Mouse (Mus musculus): ENCODE results near the gene Tenm4. TPM values are rescaled to one million over a fixed set of nuclear protein-coding genes. Genes with fewer than 3 reads are reported as not detected.
A peak's percentile ranks its signal among the peaks of the same experiment; 100 is the strongest.

Tenm4 gene
- polyA plus RNA-seq, 1 experiment from 2014 or later = 31.5 TPM

DNA sequence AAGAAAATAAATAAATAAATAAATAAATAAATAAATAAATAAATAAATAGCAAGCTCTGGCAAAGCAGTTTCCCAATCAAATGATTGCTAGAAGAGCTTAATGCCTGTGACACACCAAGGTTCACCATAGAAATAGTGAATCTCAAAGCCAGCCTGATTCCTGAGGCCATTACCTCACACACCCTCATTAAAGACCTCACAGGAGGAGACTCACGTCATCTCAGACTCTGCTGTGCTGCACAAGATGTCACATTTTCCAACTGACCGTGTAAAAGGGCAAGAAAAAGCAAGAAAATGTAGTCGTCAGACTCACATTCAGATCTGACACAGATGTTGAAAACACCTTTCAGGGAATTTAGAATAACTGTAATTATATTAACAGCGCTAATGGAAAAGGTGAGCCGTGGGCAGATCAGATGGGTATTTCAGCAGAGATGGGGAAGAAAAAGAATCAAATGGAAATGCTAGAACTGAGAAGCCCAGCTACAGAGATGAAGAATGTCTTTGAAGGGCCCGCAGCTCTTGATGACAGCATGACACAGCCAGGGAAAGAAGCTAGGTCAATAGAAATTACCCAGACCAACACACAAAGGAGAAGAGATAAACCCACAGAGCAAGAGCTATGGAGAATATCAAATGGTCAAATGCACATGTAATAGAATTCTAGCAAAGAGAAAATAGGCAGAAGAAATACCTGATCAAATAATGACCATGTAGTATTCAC, 709.3 kb downstream of the Tenm4 start:
- no peaks in the 10 kb centered on the region; the same call in 1 of the 2 replicates for H3K4me1 ChIP-seq
- H3K36me3 ChIP-seq (replicated peaks) = peaks cover 42% of the 10 kb centered on the region
- no peaks in the 10 kb centered on the region for H3K27me3 ChIP-seq (replicated peaks; ENCODE audit: low read depth, poor library complexity, severe bottlenecking)
- H3K27ac ChIP-seq (replicated peaks) = no peak overlapping the region
- no peak for DNase-seq (ENCODE audit: low spot score)
- H3K9me3 ChIP-seq = no peaks in the 10 kb centered on the region
- H3K4me3 ChIP-seq = no peak overlapping the region
- WGBS = 90% methylated on average over 6 of the region's 6 CpGs

DNA sequence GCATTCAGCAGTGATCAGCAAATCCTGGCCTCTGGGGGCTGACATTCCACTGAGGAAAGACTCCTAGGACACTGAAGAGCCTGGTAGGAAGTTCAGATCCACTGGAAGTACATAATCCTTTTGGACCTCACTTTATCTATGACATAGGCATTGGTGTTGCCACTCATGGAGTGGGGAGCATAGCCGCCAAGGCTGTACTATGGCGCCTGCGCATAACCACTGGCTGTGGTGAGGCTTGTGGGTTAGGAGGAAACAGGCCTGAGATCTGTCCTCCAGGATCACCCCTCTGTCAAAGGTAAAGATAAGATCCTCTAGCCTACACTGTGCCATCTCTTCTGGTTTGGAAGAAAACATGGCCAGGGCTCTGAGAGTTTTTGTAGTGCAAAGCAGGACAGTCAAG, 712.3 kb downstream of the Tenm4 start:
- Histone ChIP-seq H3K27me3 (replicated peaks; ENCODE audit: low read depth, poor library complexity, severe bottlenecking) (no peaks in the 10 kb centered on the region), H3K9me3 (no peaks in the 10 kb centered on the region), H3K27ac (replicated peaks) (0 out of 2 replicates have a peak overlapping the region, but pooled peaks have one; percentile 19), H3K36me3 (replicated peaks) (peaks cover 53% of the 10 kb centered on the region), H3K4me1 (no peaks in the 10 kb centered on the region; the same call in 1 of the 2 replicates), H3K4me3 (no peak overlapping the region)
- WGBS = 93% methylated on average over 3 of the region's 3 CpGs
- DNase-seq (ENCODE audit: low spot score) = no peak

DNA sequence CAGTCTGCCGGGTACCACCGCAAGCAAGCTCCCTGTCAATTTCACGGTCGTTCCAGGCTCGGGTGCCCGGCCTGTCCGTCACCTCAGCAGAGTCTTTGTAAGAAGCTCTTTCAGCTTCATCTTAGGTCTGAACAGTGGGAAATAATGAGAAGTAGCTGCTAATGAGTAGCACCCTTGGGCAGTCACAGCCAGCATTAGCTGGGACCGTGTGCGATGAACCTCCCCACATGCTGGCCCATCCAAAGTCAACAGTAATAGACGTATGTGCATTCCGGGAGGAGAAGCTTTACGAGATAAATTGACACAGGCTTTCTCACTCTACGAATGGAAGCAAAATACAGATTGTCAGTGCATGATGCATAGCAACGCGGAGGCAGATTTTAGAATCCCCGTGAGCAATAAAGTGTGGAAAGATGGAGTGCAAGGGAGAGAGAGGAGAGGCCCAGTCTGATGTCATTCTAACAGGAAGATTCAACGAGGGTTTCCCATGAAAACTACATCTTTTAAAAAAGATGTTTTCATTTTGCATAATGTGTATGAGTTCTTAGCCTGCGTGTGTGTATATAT, 716.1 kb downstream of the Tenm4 start:
- Histone ChIP-seq H3K4me1 (peaks cover 18% of the 10 kb centered on the region), H3K4me3 (no peak overlapping the region), H3K27ac (replicated peaks) (no peak overlapping the region), H3K36me3 (replicated peaks) (peaks cover 70% of the 10 kb centered on the region), H3K27me3 (replicated peaks; ENCODE audit: low read depth, poor library complexity, severe bottlenecking) (no peaks in the 10 kb centered on the region), H3K9me3 (no peaks in the 10 kb centered on the region)
- WGBS = 89% methylated on average over 18 of the region's 18 CpGs
- no peak for DNase-seq (ENCODE audit: low spot score)

DNA sequence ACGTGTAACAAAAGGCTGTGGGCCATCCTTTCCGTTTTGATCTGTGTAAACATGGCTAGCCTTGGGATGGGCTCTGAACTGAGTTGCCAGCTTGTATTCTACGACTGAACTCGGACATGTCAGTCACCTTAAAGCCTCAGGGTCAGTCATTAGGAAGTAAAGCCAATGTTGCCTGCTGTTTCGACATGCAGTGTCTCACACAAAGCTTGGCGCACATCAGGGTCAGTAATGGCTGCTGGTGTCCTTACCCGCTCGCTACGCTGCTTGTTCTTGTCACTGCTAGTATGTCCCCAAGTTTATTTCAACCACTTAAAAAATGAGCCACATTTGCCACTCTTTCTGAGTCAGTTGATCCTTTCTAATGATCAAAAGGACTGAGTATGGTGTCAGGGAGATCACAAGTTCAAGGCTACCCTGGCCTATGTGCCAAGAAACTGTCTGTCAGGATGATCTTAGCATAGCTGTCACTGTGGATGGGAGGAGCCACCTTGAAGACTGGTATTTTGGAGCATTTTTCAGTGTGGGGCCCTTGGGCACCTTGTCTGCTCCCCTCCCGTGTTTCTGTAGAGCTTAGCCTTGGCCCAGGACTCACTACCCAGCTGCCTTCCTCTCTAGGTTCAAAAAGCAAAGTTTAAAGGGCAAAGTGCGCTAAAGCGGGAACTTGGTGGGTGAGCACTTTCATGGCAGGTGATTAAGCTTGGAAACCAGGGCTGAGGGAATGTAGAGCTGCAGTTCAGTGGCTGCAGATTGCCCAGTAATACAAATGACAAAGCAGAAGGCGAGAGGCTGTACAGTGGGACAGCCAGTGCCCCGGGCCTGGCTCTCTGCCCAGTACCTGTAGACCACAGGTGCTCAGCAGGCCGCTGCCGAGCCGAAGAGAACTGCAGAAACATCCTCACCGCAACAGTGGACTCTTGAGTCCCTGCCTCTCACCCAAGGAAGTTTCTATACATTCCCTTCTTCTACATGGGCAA, 718.3 kb downstream of the Tenm4 start:
- H3K4me3 ChIP-seq = no peak overlapping the region
- DNase-seq (ENCODE audit: low spot score) = no peak
- 89% methylated on average over 18 of the region's 18 CpGs for WGBS
- peaks cover 80% of the 10 kb centered on the region for H3K36me3 ChIP-seq (replicated peaks)
- no peaks in the 10 kb centered on the region for H3K9me3 ChIP-seq
- no peaks in the 10 kb centered on the region for H3K27me3 ChIP-seq (replicated peaks; ENCODE audit: low read depth, poor library complexity, severe bottlenecking)
- peaks cover 18% of the 10 kb centered on the region for H3K4me1 ChIP-seq
- no peak overlapping the region for H3K27ac ChIP-seq (replicated peaks)

DNA sequence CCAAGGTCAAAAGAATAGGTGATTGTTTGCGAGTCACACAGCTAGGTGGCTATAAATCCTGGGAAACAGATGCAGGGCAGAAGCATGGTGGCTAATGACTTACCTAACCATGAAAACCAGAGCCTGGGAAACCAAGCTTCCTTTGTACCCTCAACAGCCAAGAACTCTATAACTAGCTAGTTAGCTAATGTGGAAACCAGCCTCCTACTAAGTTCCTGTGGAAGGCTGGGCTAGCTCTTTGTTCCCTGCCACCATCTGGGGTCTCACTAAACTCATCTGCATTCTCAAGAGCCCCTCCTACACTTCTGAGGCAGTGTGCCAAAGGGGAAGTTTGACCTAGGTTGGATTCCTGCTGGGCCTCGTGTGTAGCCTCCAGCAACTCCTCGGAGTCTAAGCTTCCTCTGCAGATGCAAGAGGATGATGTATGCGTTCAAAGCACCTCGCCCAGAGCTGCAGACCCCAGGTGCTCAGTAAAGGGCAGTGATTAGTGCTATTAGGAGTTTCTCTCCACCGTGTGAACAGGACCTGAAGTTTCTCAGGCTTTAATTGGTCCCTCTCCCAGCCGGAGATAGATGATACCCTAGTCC, 719.1 kb downstream of the Tenm4 start:
- H3K4me1 ChIP-seq = peaks cover 18% of the 10 kb centered on the region
- H3K27ac ChIP-seq (replicated peaks) = 0 out of 2 replicates have a peak overlapping the region, but pooled peaks have one; percentile 4
- peaks cover 80% of the 10 kb centered on the region for H3K36me3 ChIP-seq (replicated peaks)
- H3K9me3 ChIP-seq = no peaks in the 10 kb centered on the region
- no peak overlapping the region for H3K4me3 ChIP-seq
- no peak for DNase-seq (ENCODE audit: low spot score)
- H3K27me3 ChIP-seq (replicated peaks; ENCODE audit: low read depth, poor library complexity, severe bottlenecking) = no peaks in the 10 kb centered on the region
- 37% methylated on average over 7 of the region's 7 CpGs for WGBS

DNA sequence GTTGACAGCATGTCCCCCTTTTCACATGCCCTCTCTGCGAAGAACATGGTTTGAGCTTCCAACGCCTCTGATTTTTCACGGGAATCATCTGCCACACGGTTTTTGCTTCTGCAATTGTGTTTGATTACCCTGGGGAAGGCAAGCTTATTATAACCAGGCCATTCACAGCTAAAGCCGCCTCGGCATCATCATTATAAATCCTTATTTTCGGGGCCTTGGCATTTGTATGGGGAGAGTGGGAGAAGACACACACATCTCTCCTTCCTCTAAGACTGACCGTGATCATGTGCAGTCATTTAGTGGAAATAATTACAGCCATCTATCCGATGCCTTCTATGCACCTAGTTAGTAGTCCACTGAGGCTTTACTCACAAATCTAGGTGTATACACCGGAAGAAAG, 719.9 kb downstream of the Tenm4 start:
- H3K27ac ChIP-seq (replicated peaks) = no peak overlapping the region
- 85% methylated on average over 10 of the region's 10 CpGs for WGBS
- H3K9me3 ChIP-seq = no peaks in the 10 kb centered on the region
- H3K4me3 ChIP-seq = no peak overlapping the region
- H3K4me1 ChIP-seq = peaks cover 18% of the 10 kb centered on the region
- peaks cover 80% of the 10 kb centered on the region for H3K36me3 ChIP-seq (replicated peaks)
- H3K27me3 ChIP-seq (replicated peaks; ENCODE audit: low read depth, poor library complexity, severe bottlenecking) = no peaks in the 10 kb centered on the region
- DNase-seq (ENCODE audit: low spot score) = no peak

DNA sequence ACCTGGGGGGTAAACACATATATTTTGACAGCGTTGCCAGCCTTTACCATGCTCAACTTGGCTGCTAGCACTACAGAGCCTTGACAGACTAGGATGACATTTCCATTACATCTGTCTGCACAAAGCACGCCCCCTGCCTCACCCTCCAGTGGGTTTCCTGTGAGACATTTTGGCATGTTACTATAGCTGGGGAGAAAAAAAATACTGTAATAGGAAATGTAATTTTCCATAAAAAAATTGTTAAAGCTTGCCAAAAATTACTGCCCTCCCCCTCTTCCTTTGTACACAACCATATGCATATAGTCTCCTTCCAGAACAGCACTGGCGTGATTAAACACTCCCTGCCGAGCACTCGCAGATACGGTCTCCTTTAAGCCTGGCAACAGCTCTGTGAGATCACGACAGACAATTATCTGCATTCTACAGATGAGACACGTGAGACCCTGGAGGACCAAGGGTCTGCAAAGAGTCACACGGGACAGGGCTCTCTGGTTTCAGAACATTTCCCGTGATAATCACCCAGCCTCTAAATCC, 728.1 kb downstream of the Tenm4 start:
- Histone ChIP-seq H3K36me3 (replicated peaks) (peaks cover 96% of the 10 kb centered on the region), H3K27me3 (replicated peaks; ENCODE audit: low read depth, poor library complexity, severe bottlenecking) (no peaks in the 10 kb centered on the region), H3K4me1 (peaks cover 27% of the 10 kb centered on the region), H3K4me3 (no peak overlapping the region), H3K9me3 (no peaks in the 10 kb centered on the region), H3K27ac (replicated peaks) (no peak overlapping the region)
- DNase-seq (ENCODE audit: low spot score) = no peak
- 73% methylated on average over 10 of the region's 10 CpGs for WGBS

DNA sequence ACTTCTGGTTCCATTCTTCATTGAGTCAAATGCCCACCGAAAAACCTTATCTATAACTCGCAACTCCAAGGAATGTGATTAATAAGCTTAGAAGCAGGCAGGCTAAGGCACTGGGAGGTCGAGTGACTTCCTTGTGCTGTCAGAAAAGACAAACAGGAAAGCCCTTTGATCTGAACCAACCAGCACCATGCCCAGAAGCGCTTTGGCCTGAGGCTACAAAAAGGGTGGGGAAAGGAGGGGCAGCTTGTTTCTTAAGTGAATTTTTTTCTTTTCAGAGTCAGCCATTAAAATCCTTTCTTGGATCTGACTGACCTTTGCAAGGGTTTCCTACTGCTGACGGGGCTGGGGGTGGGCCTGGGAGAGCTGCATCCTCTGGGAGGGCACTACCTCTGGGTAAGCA, 731.1 kb downstream of the Tenm4 start:
- Histone ChIP-seq H3K27ac (replicated peaks) (0 out of 2 replicates have a peak overlapping the region, but pooled peaks have one; percentile 6), H3K4me1 (peaks cover 36% of the 10 kb centered on the region), H3K36me3 (replicated peaks) (peaks cover 94% of the 10 kb centered on the region), H3K9me3 (no peaks in the 10 kb centered on the region), H3K27me3 (replicated peaks; ENCODE audit: low read depth, poor library complexity, severe bottlenecking) (no peaks in the 10 kb centered on the region), H3K4me3 (no peak overlapping the region)
- no peak for DNase-seq (ENCODE audit: low spot score)
- 49% methylated on average over 5 of the region's 5 CpGs for WGBS

DNA sequence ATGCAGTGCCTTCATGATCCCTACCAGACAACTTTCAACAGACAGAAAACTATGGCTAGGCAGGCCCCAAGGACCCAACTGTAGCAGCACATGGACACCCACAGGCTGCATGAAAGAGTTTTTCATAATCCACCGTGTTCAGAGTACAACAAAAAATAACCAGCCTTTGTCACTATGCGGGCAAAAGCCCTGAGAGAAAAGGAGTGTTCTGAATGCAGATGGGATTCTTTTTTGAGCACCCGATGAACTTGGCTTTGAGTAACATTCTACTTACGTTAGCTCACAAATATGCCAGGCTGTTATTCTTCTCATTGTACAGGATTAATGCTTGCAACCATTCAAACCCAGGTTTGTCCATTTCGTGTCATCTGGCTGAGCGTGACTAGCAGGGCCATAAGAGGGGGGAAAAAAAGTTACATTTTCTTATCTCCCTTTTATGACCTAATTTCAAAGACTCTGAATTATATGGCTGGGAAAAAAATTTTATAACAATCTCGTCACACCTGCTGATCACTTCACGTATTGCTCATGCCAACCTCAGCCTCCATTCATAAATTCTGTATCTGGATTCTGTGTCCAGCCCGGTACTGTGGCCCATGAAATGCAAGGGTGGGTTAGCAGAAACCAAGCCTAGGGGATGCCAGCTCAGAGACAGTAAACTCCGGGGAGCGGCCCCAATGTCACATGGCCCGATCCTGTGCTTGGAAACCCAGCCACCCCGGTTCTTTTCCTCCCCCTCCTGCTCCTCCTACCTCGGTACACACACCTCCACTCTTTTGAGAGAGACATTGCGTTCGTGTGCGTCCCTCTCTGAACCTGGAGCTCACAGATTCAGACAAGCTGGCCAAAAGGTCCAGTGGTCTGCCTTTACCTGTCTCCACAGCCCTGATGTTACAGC, 732.3 kb downstream of the Tenm4 start:
- Histone ChIP-seq H3K27me3 (replicated peaks; ENCODE audit: low read depth, poor library complexity, severe bottlenecking) (no peaks in the 10 kb centered on the region), H3K4me1 (peaks cover 43% of the 10 kb centered on the region), H3K36me3 (replicated peaks) (peaks cover 89% of the 10 kb centered on the region), H3K27ac (replicated peaks) (no peak overlapping the region), H3K9me3 (no peaks in the 10 kb centered on the region), H3K4me3 (no peak overlapping the region)
- no peak for DNase-seq (ENCODE audit: low spot score)
- WGBS = 92% methylated on average over 17 of the region's 17 CpGs

DNA sequence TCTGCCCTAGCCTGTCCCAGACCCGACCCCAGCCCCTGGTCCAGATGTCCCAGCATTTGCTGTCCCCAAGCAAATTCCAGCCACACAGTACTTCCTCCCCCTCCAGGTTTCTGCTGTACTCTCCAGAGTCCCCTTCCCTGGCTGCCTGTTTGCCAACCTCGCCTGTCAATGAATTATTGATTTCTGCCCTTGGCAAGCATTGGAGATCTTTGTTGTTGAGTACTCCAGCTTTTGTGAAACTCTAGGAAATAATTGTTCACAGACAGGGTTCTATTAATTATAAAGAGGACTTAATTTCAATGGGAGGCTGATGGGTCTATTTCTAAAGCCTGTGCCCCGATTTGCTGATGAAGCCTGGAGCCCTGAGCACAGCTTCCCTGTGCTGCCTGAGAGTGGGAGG, 733.4 kb downstream of the Tenm4 start:
- Histone ChIP-seq H3K27me3 (replicated peaks; ENCODE audit: low read depth, poor library complexity, severe bottlenecking) (no peaks in the 10 kb centered on the region), H3K4me1 (peaks cover 46% of the 10 kb centered on the region), H3K27ac (replicated peaks) (no peak overlapping the region), H3K9me3 (no peaks in the 10 kb centered on the region), H3K4me3 (no peak overlapping the region), H3K36me3 (replicated peaks) (peaks cover 78% of the 10 kb centered on the region)
- WGBS = 49% methylated on average over 3 of the region's 3 CpGs
- no peak for DNase-seq (ENCODE audit: low spot score)

DNA sequence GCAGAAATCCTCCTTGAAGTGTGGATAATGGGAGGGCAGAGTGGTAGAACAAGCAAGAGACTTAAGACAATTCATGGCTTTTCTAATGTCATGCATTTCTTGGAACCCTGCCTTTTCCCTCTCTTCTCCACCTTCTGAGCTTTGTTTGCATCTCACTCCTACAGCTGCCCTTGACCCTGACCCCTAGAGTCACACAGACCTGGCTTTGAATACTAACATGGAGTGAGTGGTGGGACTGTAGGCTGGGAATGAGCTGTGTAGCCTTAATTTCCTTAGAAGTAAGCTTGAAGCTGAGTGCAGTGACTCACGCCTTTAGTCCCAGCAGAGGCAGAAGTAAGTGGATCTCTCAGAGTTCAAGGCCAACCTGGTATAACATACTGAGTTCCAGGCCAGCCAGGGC, 733.9 kb downstream of the Tenm4 start:
- WGBS = 88% methylated on average over 1 of the region's 1 CpGs
- peaks cover 51% of the 10 kb centered on the region for H3K4me1 ChIP-seq
- no peak overlapping the region for H3K4me3 ChIP-seq
- H3K27ac ChIP-seq (replicated peaks) = no peak overlapping the region
- no peak for DNase-seq (ENCODE audit: low spot score)
- peaks cover 74% of the 10 kb centered on the region for H3K36me3 ChIP-seq (replicated peaks)
- H3K27me3 ChIP-seq (replicated peaks; ENCODE audit: low read depth, poor library complexity, severe bottlenecking) = no peaks in the 10 kb centered on the region
- H3K9me3 ChIP-seq = no peaks in the 10 kb centered on the region
